Mouse (Mus musculus) 3134 (cell line): Measurements from ENCODE around the gene 4930550C14Rik.

ENCODE experiments used
- DNase-seq: peaks from one replicate; pipeline ENCODE4 v3.0.0-alpha.2; 2011; ENCODE audit warnings: low spot score; ENCODE audit not compliant: insufficient read length; ENCODE audit errors: extremely low read depth

4930550C14Rik gene

DNA sequence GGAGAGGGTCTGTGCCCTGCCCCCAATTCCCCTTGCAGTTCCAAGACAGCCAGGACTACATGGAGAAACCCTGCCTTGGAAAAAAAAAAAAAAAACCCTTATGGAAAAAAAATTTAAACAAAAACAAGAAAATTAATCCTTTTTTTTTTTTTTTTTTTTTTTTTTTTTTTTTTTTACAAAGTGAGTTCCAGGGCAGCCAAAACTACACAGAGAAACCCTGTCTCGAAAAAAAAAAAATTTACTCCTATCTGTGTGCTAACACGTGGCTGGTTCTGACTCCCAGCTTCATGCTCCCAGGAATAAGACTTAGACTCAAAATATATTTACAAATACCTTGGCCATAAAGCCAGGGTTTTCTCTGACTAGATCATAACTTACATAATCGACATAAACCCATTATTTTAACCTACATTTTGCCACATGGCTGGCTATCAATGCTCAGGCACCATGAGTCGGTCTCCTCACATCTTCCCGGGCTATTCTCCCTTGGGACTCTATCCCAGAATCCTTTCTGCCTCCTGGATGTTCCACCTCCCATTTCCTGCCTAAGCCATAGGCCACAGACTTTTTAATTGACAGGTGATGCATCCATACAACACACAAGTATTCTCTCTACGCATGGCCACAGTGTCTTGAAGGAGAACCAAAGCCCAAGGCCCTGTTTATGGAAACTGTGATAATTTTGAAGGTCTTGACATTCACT lies 2.1 kb downstream of the 4930550C14Rik start:
- peak; percentile 36 for DNase-seq

GRCm38 (mm10) chr9:53404753-53405722 lies 2.9 kb downstream of the 4930550C14Rik start:
- DNase-seq: no peak

DNA sequence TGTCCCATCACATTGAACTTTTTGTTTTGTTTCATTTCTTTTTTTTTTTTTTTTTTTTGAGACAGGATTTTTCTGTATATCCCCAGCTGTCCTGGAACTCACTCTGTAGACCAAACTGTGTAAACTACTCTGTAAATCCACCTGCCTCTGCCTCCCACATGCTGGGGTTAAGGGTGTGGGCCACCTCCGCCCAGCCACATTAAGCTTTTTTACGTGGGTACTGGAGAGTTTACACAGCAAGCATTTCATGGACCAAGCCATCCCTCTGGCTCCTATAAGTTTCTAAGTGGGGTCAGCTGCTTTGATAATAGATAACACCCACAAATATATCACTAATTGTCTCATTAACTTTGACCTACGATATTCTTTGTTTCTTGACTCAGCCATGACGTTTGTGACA lies 6.4 kb downstream of the 4930550C14Rik start:
- DNase-seq: no peak

- peak; percentile 20 for DNase-seq
Measured at GRCm38 (mm10) chr9:53408953-53409361, 6.8 kb downstream of the 4930550C14Rik start.

- DNase-seq: no peak
Measured at GRCm38 (mm10) chr9:53409427-53409826, 7.3 kb downstream of the 4930550C14Rik start.

GRCm38 (mm10) chr9:53422133-53422896 lies 20.2 kb downstream of the 4930550C14Rik start:
- DNase-seq: no peak

DNA sequence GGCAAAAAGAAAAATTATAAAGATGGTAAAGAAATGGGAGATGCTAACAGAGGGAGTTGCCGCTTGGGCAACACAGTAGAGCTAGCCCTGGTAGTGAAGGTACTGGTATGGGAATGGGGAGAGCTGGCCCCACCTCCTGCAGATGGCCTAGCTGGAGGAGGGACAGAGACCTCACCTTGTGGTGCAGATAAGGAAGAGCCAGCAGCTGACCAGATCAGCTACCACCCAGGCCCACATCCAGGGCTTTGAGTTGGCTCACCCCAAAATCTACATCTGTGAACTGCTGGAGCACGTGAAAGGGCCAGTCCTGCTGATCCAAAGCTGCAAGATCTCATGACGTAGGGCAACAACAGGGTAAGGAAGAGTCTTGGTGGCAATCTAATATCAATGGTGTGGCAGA lies 24.6 kb downstream of the 4930550C14Rik start:
- DNase-seq: no peak

GRCm38 (mm10) chr9:53427638-53428037 lies 25.5 kb downstream of the 4930550C14Rik start:
- no peak for DNase-seq

DNA sequence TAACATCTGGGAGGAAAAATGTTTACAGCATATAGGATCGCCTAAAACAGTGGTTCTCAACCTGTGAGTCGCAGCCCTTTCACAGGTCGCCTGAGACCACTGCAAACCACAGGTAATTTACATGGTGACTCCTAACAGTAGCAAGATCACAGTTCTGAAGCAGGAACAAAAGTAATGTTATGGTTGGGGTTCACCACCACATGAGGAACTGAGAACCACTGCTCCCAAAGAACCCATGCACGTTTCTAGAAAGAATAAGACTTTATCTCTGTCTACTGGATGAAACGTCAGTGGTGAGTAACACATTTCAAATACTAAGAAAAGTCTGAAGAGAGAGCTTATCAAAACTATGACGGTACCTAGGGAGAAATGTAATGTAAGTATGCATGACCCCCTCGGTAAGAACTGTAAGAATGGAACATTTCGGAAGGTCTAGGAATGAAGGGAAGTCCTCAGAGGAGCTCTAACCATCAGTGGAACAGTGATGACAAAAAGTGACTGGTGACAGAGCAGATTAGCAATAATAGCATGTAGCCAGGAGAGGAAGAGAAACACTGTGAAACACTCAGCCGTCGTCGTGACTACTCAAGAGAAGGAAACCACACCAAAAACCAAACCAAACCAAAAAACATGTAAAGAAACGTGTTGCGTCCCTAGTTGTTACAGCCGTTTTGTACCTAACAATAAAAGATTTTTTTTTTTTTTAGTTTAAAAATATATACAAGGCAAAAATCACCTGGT lies 33.9 kb downstream of the 4930550C14Rik start:
- no peak for DNase-seq

DNA sequence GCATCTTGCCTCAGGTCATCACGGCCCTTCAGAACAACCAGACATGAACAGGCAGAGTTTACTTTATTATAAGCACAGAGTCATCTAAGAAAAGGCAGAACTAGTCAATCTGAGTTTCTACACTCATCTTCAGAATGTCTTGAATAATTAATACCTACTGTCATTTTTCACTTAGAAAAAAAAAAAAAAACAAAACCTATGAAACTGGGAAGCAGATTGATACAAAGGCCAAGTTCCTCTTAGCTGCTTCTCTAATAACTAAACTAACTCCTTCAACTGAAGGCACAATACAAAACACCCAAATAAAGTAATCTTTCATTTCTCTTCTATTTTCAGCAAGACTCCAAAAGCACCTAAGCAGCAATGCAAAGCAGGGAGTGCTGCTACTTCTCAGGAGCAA lies 48.5 kb downstream of the 4930550C14Rik start:
- DNase-seq: no peak

- no peak for DNase-seq
Measured at GRCm38 (mm10) chr9:53452038-53452437, 49.9 kb downstream of the 4930550C14Rik start.

- DNase-seq: no peak
Measured at GRCm38 (mm10) chr9:53472806-53473518, 70.8 kb downstream of the 4930550C14Rik start.
